Mouse (Mus musculus) c-Kit-negative CD71-positive TER-119-positive erythroid progenitor cells, embryonic 14.5 days (primary cell): ENCODE measurements around the gene Fam166b.

Experiments used
- DNase-seq: peaks from one replicate; pipeline ENCODE4 v3.0.0-alpha.2; 2013; ENCODE audit warnings: low read depth, low spot score

Gene Fam166b

DNA sequence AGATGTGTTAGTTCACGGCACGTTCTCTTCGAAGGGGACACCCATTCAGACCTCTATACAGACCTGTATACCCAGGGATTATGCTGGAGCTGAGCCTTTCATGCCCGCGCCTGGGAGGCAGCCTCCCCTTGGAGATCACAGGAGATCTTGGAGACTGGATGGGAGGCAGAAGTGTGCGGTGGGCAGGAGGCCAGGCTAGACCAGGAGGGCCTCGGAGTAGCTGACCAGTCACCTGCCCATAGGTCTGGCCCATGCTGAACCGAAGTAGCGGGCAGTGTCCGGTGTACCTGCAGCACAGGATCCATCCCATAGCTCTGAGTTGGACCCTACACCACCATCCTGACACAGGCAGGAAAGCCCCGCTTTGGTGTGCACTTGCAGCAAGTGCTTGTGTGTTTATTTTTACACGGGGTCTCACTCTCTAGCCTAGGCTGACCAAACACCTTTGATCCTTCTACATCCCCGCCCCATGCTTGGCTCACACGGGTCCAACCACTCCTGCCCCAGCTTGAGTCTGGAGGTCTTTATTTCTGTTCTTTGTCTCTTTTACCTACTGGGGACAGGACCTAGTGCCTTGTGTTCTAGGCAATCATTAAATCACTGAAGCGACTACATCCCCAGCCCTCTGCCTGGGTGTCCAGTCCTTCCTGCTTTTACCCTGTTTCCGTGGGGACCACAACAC lies 613 bp downstream of the Fam166b start:
- DNase-seq: no peak

DNA sequence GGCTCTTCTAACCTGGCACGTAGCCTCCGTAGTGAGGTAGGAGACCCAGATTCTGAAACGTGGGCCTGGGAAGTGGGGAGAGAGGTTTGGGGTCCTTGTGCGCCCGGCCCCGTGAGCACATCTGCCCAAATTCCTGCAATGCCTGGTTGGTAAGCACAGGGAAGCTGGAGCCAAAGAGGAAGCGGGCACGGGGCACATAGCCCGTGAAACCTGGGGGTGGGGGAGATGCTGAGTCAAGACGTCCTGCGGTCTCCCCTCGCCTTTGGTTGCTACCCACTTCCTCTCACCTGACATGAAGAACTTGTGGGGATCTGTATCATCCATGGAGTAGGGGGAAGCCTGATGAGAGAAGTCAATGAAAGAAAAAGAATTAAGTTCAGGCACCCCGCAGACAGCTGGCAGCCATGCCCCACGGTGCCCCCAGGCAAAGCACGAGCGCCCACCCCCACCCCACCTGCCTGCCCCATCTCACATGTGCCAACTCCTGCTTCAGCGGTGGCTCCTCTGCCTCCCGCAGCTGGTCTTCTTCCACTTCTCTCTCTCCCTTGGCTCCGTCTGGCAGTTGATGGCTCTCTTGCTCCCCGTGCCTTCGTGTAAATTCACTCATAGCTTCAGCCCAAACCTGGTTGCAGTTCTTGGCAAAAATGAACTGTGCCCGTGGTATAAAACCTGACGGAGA lies 1.3 kb downstream of the Fam166b start:
- DNase-seq: no peak

DNA sequence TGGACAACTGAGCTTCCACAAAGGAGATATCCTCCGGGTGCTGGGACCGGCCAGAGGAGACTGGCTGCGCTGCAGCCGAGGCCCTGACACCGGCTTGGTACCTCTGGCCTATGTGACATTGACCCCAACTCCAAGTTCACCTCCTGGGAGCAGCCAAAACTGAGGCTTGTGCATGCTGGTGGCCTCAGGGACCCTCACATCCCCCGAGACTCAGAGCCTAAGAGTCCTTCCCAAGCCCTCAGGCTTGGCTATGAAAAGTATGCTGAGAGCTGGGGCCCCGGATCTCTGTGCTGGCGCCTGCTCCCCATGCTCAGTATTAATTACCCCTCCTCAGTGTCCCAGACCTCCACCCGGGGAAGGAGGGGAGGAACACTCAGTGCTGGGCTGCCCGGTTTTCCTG lies 2.4 kb downstream of the Fam166b start:
- no peak for DNase-seq

DNA sequence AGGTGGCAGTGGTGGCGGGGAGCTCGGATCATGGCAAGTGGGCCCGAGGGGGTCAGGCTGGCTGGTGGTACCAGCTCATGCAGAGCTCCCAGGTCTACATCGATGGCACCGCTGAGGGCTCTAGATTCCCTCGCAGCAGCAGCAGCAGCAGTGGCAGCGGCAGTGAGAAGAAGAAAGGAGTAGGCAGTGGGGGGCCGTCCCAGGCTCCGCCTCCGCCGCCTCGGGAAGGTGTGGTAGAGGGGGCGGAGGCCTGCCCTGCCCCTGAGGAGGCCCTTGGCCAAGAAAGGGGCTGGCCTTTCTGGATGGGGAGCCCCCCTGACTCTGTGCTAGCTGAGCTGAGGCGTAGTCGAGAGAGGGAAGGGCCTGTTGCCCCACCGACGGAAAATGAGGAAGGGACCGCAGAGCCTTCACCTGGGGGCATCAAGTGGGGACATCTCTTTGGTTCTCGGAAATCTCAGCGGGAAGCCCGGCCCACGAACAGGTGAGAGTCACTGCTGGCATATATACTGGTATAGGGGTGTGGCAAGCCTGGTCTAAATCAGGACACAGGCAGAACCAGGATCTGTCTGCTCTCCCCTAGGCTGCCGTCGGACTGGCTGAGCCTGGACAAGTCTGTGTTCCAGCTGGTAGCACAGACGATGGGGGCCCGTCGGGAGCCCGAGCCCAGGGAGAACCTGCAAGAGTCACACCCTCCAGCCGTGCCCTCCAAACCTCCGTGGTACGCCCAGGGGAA lies 3.1 kb downstream of the Fam166b start:
- DNase-seq: no peak

DNA sequence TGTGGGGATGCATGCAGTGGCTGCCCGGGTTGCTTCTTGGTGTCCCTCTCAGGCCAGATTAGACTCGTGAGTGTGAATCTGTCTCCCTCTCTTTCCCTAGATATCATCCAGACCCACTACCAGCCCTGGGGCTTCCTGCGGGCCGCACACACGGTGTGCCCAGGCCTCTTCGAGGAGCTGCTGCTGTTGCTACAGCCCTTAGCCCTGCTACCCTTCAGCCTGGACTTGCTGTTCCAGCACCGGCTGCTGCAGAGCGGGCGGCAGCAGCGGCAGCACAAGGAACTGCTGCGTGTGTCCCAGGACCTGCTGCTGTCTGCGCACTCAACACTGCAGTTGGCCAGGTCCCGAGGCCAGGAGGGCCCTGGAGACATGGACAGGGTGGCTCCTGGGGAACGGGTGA lies 3.7 kb downstream of the Fam166b start:
- DNase-seq: no peak

DNA sequence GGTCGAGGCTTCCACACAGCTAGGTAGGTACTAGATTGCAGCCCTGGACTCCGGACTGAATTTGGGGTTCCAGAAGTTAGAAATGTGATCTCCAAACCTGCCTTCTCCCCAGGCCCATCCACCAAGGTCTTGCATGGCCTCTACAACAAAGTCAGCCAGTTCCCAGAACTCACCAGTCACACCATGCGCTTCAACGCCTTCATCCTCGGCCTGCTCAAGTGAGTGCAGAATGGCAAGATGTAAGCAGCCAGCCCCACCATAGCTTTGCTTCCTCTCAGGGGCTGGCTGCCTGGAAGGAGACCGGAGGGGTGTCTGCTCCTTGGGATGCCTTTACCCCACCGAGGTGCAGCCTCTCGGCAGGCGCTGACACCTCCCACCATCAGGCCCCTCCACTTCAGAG lies 4.9 kb downstream of the Fam166b start:
- DNase-seq: no peak

DNA sequence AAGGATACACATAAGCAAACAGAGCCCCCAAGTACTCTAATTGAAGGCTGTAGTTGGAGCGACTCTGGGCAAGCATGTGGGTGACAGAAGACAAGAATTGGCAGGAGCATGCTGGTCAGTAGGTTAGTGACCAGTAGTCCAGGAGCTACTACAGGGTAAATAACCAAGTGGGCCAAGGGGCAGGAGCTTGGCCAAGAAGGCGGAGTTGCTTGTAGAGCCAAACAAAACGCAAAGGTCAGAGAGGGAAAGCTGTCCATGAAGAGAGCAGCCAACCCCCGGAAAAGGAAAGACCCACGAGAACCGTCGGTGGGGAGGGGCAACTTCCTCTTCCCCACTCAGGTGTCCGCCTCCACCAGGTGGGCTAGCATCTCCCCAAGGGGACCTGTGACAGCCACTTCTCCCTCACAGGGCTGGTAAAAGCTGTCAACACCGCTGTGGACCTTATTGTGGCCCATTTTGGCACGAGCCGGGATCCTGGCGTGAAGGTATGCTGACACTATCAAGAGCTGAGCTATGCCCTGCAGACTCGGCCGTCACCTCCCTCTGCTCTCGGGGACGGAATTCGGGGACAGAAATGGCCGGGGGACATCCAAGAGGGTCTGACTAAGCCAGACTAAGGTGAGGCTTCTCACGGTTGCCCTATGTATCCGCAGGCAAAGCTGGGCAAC lies 5.5 kb downstream of the Fam166b start:
- no peak for DNase-seq

DNA sequence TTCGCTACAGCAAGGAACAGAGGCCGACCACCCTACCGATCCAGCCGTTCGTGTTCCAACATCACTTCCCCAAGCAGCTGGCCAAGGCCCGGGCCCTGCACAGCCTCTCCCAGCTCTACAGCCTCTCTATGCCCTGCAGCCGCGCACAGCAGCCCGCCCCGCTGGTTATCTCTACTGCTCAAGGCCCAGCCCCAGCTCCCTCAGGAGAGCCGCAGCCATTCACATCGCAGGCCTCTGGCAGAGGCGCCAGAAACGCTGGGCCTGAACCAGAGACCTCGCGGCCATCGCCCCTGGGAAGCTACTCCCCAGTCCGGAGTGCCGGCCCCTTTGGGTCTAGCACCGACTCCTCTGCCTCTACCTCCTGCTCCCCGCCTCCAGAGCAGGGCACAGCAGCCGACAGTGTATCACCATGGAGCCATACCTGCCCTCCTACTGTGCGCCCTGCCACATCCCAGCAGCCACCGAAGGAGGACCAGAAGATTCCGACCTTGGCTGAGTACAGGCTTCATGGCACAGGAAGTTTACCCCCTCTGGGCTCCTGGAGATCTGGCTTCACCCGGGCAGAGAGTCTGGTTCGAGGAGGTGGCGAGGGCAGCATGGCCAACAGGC lies 7.2 kb downstream of the Fam166b start:
- DNase-seq: no peak

DNA sequence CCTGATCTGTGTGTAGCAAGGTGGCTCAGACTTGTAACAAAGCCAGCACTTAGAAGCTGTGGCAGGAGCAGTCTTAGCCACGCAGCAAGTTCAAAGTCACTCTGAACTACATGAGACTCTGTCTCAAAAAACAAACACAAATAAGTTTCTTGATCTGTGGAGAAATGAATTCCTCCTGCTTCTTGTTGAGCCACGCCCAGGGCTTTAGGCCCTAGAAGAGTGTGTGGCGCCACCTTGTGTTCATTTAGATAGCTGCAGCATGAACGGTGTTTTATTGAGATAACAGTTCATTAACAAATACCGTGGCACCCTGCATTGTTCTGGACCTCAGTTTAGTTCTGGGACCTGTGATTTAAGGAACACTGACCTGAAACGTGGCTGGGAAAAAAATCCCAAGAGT lies 8.6 kb downstream of the Fam166b start:
- peak; percentile 51 for DNase-seq

DNA sequence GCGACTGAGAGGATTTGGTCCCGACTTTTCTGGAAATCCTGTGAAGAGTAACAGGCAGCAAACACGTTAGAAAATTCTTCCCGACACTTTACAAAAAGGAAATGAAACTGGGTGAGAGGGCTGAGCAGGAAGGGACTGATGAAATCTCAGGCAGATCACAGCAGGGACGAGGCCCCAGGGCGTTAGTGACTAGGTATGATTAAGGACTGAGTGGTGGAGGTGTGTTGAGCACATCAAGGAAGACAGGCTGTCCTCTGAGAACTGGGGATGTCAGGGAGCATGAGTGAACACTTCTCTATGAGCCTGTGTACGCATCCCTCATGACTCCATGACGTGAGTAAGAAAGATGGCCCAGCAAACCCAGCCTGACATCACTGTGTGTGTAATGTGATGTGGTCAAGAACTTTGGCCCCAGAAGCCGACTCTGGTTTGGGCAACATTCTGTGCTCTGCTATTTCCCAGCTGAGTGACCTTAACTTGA lies 9.1 kb downstream of the Fam166b start:
- DNase-seq: no peak

DNA sequence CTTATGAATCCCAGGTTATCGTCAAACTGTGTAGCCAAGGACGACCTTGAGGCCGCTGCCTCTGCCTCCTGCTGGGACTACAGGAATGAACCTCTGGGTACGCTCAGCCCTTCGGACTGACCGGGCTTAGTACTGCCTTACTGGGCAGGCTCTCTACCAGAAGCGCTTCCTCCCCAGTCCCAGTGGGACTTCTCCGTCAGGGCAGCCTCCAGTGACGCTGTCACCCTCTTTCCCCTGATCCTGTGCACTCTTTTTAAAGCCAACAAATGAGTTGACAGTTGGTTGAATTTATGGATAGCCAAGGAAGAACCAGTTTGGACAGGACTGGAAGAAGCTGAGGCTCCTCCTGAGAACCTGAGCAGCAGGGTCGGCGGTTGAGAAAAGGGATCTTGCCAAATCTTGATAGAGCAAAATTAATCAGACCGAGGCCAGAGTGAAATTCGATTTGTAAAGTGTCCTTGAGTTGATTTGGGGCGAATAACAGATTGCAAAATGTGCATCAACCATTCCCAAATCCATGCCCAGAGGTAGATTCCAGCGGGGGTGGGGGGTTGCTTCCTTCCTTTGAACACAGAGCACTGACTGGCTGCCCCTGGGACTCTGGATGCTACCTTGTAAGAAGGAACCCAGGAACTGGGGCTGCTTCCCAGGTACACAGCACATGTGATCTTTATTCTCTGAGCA lies 9.8 kb downstream of the Fam166b start:
- no peak for DNase-seq

DNA sequence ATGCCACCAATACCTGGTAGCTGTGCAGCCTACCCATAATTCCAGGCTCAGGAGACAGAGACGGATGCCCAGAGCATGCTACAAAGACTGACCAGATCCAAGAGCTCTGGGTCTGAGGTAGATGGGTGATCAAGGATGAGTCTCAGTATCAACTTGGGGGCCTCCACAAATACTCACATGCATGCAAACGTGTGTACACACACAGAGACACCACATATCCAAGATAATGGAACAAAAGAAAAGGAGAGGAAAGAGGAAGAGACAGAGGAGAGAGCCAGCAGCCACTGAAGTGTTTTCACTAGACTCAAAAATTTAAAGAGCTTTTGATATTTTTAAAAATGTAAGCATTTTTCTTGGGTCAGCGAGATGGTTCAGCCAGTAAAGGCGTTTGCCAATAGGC lies 10.5 kb downstream of the Fam166b start:
- no peak for DNase-seq

DNA sequence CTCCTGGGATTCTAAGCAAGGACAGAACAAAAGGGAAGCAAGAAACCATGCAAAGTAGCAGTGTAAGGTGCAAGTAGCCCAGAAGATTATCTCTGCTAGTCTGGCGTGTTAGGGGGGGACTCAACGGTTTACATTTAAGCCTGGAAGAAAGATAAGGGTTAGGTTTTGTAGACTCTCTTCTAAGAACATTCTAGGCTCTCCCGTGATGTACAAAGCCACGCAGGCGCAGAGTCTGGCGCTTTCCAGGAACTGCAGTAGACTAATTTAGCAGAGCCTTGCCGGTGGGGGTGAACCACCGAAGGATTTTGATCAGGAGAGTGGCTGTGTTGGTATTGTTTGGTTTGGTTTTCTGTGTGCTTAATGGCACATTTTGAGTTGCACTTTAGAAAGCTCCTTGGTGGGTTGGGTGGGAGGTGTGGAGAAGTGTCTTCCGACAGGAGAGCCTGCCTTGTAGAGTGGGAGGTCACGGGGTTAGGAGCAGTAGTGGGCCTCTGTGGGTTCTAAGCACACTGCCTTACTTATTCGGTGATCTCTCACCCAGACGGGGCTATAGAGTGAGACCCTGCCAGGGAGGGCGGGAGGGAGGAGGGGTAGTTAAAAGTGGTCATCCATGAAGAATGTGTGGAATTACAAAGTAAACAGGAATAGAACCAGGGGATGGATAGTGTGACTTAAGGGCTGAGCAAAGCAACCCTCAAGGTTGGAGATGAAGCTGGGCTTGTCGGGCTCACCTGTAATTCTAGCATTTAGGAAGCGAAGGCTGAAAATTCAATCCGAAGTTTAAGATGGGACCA lies 11.5 kb downstream of the Fam166b start:
- DNase-seq: no peak

DNA sequence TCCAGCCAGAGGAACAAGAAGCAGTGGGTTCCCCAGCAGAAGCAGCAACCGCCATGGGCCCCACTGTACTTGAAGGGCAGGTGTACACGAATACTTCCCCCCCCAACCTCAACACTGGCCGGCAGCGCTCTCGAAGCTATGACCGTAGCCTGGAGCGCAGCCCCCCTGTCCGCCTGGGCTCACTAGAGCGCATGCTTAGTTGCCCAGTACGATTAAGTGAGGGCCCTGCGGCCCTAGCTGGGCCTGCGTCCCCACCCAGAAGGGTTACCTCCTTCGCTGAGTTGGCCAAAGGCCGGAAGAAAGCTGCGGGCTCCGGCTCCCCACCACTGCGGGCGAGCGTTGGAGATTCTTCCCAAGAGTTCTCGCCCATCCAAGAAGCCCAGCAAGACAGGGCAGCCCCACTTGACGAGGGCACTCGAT lies 12.9 kb downstream of the Fam166b start:
- no peak for DNase-seq

DNA sequence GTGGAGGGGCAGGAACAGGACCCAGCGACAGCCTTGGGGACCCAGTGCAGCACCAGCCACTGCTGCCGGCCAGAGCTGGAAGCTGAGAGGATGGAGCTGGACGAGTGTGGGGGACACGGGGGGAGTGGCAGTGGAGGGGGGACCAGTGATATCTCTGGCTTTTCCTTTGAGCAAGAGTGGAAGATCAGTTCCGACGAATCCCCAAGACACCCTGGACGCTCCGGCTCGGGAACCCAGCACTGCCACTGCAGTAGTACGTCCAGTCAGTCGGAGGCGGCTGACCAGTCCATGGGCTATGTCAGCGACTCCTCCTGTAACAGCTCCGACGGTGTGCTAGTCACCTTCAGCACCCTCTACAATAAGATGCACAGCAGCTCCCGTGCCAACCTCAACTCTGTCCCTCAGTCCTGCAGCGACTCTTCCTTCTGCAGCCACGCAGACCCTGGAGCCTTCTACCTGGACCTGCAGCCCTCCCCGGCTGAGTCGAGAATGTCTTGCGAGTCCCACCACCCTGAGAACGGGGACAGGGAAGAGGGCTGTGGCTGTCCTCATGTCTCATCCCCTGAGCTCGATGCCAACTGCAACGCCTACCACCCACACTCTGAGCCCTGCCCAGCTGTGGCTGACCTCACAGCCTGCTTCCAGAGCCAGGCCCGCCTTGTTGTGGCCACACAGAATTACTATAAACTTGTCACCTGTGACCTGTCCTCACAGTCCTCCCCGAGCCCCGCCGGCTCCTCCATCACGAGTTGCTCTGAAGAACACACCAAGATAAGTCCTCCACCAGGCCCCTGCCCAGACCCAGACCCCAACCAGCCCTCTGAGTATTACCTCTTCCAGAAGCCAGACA lies 13.5 kb downstream of the Fam166b start:
- no peak for DNase-seq

DNA sequence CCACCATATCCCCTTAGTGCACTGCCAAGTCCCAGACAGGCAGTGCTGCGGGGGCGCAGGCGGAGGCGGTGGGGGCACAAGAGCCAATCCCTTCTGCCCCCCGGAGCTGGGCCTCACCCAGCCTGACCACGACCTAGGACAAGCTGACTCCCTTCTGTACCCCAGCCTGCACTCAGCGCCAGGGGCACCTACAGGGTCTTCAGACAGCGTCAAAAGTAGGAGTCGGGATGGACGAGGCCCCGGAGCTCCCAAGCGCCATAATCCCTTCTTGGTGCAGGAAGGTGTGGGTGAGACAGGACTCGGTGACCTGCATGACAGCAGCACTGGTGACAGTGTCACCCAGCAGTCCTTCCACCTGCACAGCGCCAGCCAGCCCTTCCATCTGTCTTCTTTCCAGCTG lies 14.2 kb downstream of the Fam166b start:
- no peak for DNase-seq

DNA sequence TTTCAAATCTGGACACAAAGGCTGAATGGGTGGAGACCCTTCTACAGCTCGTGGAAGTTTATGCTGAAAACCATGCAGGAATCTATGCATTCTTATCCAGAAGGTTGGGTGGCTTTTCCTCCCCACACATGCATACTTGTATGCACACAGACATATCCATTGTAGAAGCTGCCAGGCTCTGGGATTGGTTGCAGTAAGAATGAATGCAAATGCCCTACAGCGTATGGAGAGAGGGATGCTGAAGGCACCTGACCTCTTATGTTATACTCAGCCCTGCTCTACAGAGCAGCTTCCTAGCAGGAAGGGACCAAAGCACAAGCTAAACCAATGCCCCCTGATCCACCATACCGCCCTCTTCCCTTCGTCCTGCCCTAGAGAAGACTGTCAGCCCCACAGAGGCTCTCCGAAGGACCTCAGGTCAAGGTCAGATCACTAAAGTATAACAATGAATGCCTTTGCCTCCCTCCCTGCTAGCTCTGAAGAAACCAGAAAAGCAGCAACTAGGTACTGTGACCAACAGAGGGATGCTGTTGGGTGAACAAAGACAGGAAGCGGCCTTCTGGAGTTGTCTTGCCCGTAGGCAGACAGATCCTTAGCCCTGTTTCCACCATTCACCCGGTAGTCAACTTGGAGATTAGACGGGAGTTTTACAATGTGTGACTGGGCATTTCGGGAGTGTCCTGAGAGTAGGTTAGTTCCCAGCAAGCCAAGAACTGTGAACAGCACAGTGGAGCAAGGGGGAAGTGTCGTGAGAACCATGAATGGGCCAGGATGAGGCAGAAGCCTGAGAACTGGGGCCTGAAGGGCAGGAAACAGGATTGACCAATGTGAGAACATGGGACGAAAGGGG lies 21.6 kb downstream of the Fam166b start:
- no peak for DNase-seq

DNA sequence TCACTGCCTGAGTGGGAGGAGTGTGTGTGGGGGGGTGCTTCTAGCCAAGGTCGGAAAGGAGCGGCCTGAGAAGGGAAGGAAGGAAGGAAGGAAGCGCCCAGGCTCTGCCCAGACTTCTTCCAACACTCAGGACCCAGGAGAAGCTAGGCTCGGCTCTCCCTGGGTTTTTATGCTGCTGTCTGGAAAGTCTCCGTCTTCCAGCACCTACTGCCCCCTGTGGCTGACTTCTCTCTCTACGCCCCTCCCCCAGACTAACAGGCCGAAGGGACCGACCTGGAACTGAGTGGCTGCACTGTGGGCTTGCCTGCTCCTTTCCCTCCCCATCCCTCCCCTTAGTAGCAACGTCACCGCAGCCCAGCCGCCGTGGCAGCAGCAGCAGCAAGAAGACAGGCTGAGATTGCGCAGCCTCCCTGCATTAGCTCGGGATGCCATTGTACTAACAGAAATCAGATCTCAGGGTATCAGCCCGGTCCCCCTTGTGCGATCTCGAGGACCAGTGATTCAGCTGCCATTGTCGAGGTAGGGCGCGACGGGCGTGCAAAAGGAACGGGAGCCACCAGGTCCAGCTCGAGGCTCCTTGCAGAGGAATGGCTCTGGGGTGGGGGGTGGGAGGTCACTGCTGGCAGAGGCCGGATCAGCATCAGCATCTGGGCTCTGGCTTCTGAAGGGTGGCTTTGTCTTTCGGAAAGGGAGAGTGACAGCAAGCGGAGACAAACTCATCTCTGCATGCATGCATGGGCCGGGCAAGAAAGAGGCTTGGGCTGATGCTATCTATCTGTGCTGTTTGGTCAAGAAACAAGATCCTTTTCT lies 22.6 kb downstream of the Fam166b start:
- no peak for DNase-seq
